Mouse (Mus musculus) liver, postnatal 0 days (tissue): ENCODE measurements around the gene Tnf. TPM values are rescaled to one million over a fixed set of nuclear protein-coding genes. Genes with fewer than 3 reads are reported as not detected.

Experiments used
- ATAC-seq: fragments of 200-750 bp; cut with Nextera tagmentation; 2 replicates; pipeline ENCODE4 v1.8.0; 2017; ENCODE audit warnings: mild to moderate bottlenecking, moderate library complexity
- DNase-seq: peaks from one replicate; pipeline ENCODE4 v3.0.0-alpha.2; 2016
- H3K27ac ChIP-seq: fragments of 300-500 bp; sonication (generic); 2 replicates; pipeline ENCODE4 v1.5.1; 2014; ENCODE audit warnings: antibody characterized with exemption, moderate library complexity, mild to moderate bottlenecking, low read depth
- H3K27me3 ChIP-seq: fragments of 300-500 bp; sonication (generic); 2 replicates; pipeline ENCODE4 v1.6.1; 2014; ENCODE audit warnings: low read length, control low read depth, mixed read lengths; ENCODE audit not compliant: insufficient read depth
- H3K36me3 ChIP-seq: fragments of 300-500 bp; sonication (generic); replicated peaks from 2 replicates; pipeline ENCODE4 v1.6.1; 2014; ENCODE audit warnings: mild to moderate bottlenecking, control low read depth, low read length, moderate library complexity, mixed read lengths; ENCODE audit not compliant: insufficient read depth
- H3K4me1 ChIP-seq: fragments of 300-500 bp; sonication (generic); 2 replicates; pipeline ENCODE4 v1.6.1; 2014; ENCODE audit warnings: antibody characterized with exemption, mild to moderate bottlenecking, control low read depth; ENCODE audit not compliant: insufficient read depth
- H3K4me2 ChIP-seq: fragments of 300-500 bp; sonication (generic); 2 replicates; pipeline ENCODE4 v1.6.1; 2014; ENCODE audit warnings: low read depth, mild to moderate bottlenecking, low read length, moderate library complexity, mixed read lengths
- H3K4me3 ChIP-seq: fragments of 300-500 bp; sonication (generic); 2 replicates; pipeline ENCODE4 v1.5.1; 2014; ENCODE audit warnings: low read depth, low read length
- H3K9ac ChIP-seq: fragments of 300-500 bp; sonication (generic); replicated peaks from 2 replicates; pipeline ENCODE4 v1.6.1; 2014; ENCODE audit warnings: mild to moderate bottlenecking, moderate library complexity
- H3K9me3 ChIP-seq: fragments of 300-500 bp; sonication (generic); 2 replicates; pipeline ENCODE4 v1.6.1; 2016; ENCODE audit warnings: mild to moderate bottlenecking, control low read depth, low read length, mixed read lengths
- CTCF ChIP-seq: sonication (generic); IDR thresholded peaks from 2 replicates; pipeline ENCODE4 v1.5.1; 2016; ENCODE audit warnings: antibody characterized with exemption, low read depth
- EP300 ChIP-seq: IDR thresholded peaks from 2 replicates; pipeline ENCODE4 v1.6.1; 2016; ENCODE audit warnings: antibody characterized with exemption, low read depth, mild to moderate bottlenecking
- WGBS: fragments of 180-500 bp; shearing (Covaris S2); extraction: QIAGEN DNeasy Blood & Tissue Kit; methylation state at CpG from one replicate; pipeline ENCODE4 v1.1.7; 2014; ENCODE audit not compliant: insufficient replicate concordance; 5-methylcytosine and 5-hydroxymethylcytosine counted together
- polyA plus RNA-seq: library from polyadenylated mRNA; unstranded; fragments of >200 nt; fragmentation: Nextera tagmentation; extraction: Ambion mirVana; gene quantifications from 2 replicates; pipeline ENCODE4 v1.2.1, GENCODE M21; 2015

The Tnf gene
- polyA plus RNA-seq, 1 experiment from 2014 or later: 0.59 TPM

DNA sequence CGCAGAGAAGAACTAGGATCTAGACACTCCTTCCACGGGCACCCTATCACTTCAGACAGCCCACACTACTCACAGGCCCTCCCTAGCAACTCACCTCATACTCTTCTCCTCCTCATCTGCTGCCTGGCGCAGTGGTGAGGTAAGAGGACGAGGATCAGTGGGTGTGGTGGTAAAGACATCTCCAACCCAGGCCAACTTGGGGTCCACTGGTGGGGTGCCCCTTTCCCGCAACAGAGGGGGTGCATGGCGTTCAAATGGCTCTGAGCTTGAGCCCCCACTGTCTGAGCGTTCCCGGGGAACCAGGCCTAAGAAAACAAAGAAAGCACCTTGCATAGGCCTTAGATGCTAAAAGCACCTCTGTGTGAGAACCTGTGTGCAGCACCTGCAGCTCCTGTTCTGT is 44.6 kb downstream of the Tnf start:
- Histone ChIP-seq H3K36me3 (peaks cover 100% of the 10 kb centered on the region), H3K9me3 (no peaks in the 10 kb centered on the region), H3K9ac (no peak overlapping the region), H3K27ac (no peak overlapping the region), H3K27me3 (no peaks in the 10 kb centered on the region), H3K4me3 (no peak overlapping the region), H3K4me1 (peaks cover under 1% of the 10 kb centered on the region; the same call in 1 of the 2 replicates), H3K4me2 (no peak overlapping the region)
- WGBS: 92% methylated on average over 8 of the region's 8 CpGs
- TF ChIP-seq CTCF (no peak), EP300 (no peak)
- DNase-seq (no peak), ATAC-seq (no peak)

DNA sequence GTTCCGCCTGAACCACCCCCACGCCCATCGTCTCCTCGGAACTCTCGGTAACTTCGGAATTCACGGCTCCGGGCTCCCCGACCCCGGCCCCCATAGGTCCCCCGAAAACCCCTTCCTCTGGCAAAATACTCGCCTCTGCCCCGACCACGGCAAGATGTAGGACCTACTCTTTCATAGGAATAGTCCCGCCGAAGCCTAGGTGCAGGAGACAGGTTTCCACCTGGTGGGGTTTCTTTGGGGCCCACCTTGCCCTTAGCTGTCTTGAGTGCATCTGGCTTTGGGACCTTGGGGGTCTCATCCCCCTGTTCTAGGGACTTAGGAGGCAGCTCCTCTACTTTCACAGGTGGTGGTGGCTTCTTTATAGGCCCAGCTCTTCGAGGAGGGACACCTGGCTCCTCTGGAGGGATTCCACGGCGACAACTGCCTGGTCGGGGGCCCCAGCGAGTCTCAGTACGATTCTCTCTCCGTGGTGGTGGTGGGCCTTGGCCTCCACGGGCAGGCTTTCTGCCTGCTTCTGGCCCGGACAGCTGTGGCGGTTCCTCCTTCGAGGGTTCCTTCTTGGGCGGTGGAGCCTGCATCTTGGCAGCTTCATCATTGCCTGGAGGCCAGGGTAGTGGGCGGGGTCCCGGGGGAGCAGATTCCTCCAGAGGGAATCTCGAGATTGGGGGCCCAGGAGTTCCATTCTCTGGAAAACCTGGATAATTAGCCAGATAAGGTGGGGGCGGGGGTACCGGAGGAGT is 45.2 kb downstream of the Tnf start:
- Histone ChIP-seq H3K4me3 (no peak overlapping the region), H3K9me3 (no peaks in the 10 kb centered on the region), H3K4me1 (no peaks in the 10 kb centered on the region), H3K9ac (no peak overlapping the region), H3K36me3 (peaks cover 98% of the 10 kb centered on the region), H3K27me3 (no peaks in the 10 kb centered on the region), H3K4me2 (no peak overlapping the region), H3K27ac (no peak overlapping the region)
- WGBS: 88% methylated on average over 32 of the region's 33 CpGs
- DNase-seq (no peak), ATAC-seq (no peak)
- TF ChIP-seq CTCF (no peak), EP300 (no peak)

DNA sequence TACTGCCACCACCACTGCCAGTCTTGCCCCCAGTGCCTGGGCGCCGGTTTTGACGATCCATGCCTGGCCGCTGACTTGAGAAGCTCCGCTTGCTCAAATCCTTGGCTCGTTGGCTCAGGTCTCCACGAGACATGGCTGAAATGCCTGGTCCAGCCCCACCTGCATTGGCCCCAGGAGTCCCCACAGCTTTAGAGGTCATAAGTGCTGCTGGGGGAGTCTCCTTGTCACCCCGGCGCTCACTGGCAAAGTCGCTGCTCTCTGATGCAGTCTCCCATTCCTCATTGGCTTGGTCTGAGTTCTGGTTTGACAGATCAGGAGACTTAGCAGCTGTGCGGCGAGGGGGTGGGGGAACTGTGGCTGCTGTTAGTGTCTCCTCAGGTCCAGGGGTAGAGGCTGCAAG is 46.4 kb downstream of the Tnf start:
- ATAC-seq: no peak
- H3K9ac ChIP-seq: no peak overlapping the region

DNA sequence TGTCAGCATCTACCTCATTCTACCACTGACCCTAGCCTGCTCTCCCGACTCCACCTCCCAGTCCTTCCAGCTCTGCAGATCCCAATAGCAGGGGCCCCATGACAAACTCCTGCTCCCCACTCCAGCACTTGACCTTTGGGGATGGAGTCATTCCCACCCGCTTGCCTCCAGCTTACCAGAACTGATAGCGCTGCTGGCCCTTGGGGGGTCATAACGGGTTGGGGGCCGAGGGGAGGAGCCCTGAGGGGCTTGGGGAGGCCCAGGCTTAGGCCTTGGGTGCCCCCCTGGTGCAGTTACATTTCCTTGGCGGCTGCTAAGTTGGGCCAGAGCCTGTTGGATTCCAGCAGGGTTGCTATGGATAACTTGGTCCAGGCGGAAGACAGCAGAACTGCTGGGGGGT is 47.2 kb downstream of the Tnf start:
- Histone ChIP-seq H3K36me3 (peaks cover 96% of the 10 kb centered on the region), H3K27ac (no peak overlapping the region), H3K4me2 (no peak overlapping the region), H3K27me3 (no peaks in the 10 kb centered on the region), H3K4me1 (no peaks in the 10 kb centered on the region), H3K9me3 (no peaks in the 10 kb centered on the region), H3K4me3 (no peak overlapping the region), H3K9ac (no peak overlapping the region)
- no peak for TF ChIP-seq CTCF
- no peak for TF ChIP-seq EP300
- DNase-seq (no peak), ATAC-seq (no peak)
- WGBS: 91% methylated on average over 7 of the region's 7 CpGs

More for the DNA sequence above, 46.4 kb downstream of the Tnf start:
- Histone ChIP-seq H3K27me3 (no peaks in the 10 kb centered on the region), H3K27ac (no peak overlapping the region), H3K4me1 (no peaks in the 10 kb centered on the region), H3K9me3 (no peaks in the 10 kb centered on the region), H3K4me2 (no peak overlapping the region), H3K36me3 (peaks cover 96% of the 10 kb centered on the region), H3K4me3 (no peak overlapping the region)
- DNase-seq: no peak
- 93% methylated on average over 12 of the region's 12 CpGs for WGBS
- TF ChIP-seq CTCF (no peak), EP300 (no peak)

DNA sequence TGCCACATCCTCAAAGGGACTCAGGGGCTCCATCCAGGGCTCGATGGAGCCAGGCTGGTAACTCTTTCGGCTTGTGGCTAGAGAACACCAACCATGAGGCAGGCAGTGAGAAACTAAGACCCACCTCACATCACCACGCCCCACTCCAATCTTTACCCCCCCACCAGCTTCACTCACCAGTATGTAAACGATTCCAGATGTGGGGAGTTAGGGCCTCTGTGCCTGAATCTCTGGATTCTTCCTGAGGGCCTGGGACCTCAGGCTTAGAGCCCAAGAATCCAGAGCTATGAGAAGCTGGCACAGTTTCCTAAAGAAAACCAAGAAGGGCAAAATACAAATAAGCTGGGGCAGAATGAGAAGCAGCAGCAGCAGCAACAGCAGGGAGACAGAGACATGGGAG is 47.9 kb downstream of the Tnf start:
- ATAC-seq (no peak), DNase-seq (no peak)
- H3K36me3 ChIP-seq: peaks cover 96% of the 10 kb centered on the region
- TF ChIP-seq CTCF (no peak), EP300 (no peak)
- no peak overlapping the region for H3K4me3 ChIP-seq
- no peak overlapping the region for H3K27ac ChIP-seq
- no peak overlapping the region for H3K4me2 ChIP-seq
- H3K9me3 ChIP-seq: no peaks in the 10 kb centered on the region
- H3K4me1 ChIP-seq: 0 out of 2 replicates have a peak, but pooled peaks cover 2% of the 10 kb centered on the region
- no peak overlapping the region for H3K9ac ChIP-seq
- WGBS: 82% methylated on average over 4 of the region's 4 CpGs
- H3K27me3 ChIP-seq: no peaks in the 10 kb centered on the region

DNA sequence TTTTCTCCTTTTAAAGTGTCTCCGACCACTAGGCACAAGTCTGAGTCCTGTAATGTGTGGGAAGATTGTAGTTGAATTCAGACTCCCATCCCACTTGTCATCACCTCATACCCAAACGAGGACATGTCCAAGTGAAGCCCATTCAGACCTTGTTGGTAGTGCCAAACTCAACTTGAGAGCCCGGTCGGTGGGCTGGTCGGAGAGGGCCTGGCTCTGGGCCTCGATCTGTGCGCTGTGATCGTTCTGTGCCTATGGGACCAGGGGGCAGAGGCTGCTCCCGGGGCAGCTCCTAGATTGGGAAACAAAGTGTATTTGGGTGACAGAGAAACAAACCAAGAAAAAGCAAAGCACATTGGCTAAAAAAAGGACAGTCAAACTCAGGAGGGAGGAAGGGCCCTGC is 48.7 kb downstream of the Tnf start:
- Histone ChIP-seq H3K9me3 (no peaks in the 10 kb centered on the region), H3K9ac (no peak overlapping the region), H3K27ac (no peak overlapping the region), H3K36me3 (peaks cover 94% of the 10 kb centered on the region), H3K4me3 (no peak overlapping the region), H3K4me2 (no peak overlapping the region), H3K27me3 (no peaks in the 10 kb centered on the region), H3K4me1 (0 out of 2 replicates have a peak, but pooled peaks cover 2% of the 10 kb centered on the region)
- 91% methylated on average over 9 of the region's 9 CpGs for WGBS
- no peak for ATAC-seq
- DNase-seq: no peak
- TF ChIP-seq CTCF (no peak), EP300 (no peak)
